ENCODE assay signal across 11 mouse cellular contexts in genomic region chr1:151087811-151088511, GRCm38 (mm10).
DNase-seq lines count a peak whose midpoint lies in the region; TF ChIP-seq lines count a peak whose summit lies in the region.
"Had no signal": no experiment of that assay in that cellular context is flagged by ENCODE, and none has a peak within 500 bp of the region (broad histone marks: within the 10 kb centered on the region; RNA-seq: fewer than 3 reads in every experiment).

No protein-coding gene starts in this region.

- no peak for TF ChIP-seq CTCF in left cerebral cortex, adult 2 months (IDR thresholded peaks at IDR 0.05)

- H3K4me3 ChIP-seq in heart, embryonic 10.5 days: no peak overlapping the region
- peak overlapping the region; percentile 21 for H3K4me3 ChIP-seq in left cerebral cortex, adult 2 months
- H3K4me3 ChIP-seq in embryonic facial prominence, embryonic 10.5 days: no peak overlapping the region

- peaks cover 16% of the 10 kb centered on the region for H3K4me1 ChIP-seq in heart, embryonic 10.5 days
- H3K4me1 ChIP-seq in embryonic facial prominence, embryonic 10.5 days: peaks cover 4% of the 10 kb centered on the region; the same call in 1 of the 2 replicates

- no peaks in the 10 kb centered on the region for H3K27me3 ChIP-seq in heart, embryonic 10.5 days (ENCODE audit: insufficient read depth, poor library complexity, severe bottlenecking)
- no peaks in the 10 kb centered on the region for H3K27me3 ChIP-seq in embryonic facial prominence, embryonic 10.5 days (replicated peaks; ENCODE audit: low read depth, poor library complexity, severe bottlenecking)

- peak; percentile 54 for DNase-seq in heart, embryonic 10.5 days (ENCODE audit: low spot score)
- DNase-seq in heart, adult 9 months (ENCODE audit: low spot score in 2 of 2): no peak
- DNase-seq in right cerebral cortex, adult 18-20 months: peak; percentile 84
- no peak for DNase-seq in right cerebral cortex, postnatal 4 days
- peak; percentile 59 to 64 for DNase-seq in left cerebral cortex, adult 2 months (ENCODE audit: extremely low spot score in 1 of 2, low spot score in 2 of 2)
- DNase-seq in cerebellum, postnatal 10 days: no peak
- DNase-seq in cerebellum, adult 9-10 months: no peak
- no peak for DNase-seq in embryonic facial prominence, embryonic 10.5 days (ENCODE audit: low spot score)
- DNase-seq: gastrocnemius, postnatal 10 days; heart, postnatal 4 days; kidney, postnatal 14 days had no signal

- no peaks in the 10 kb centered on the region for H3K9me3 ChIP-seq in heart, embryonic 10.5 days
- no peaks in the 10 kb centered on the region for H3K9me3 ChIP-seq in embryonic facial prominence, embryonic 10.5 days

- intact Hi-C loops in left cerebral cortex, adult 2 months (cut with DNase I): loop anchor here (5.0 kb wide), 1 partner anchor 39 kb away; no protein-coding TSS in a partner anchor

- WGBS in heart, embryonic 10.5 days: 79% methylated on average over 14 of the region's 14 CpGs
- 86% methylated on average over 14 of the region's 14 CpGs for WGBS in embryonic facial prominence, embryonic 10.5 days

- no peak overlapping the region; the same call in 1 of the 2 replicates for H3K27ac ChIP-seq in heart, embryonic 10.5 days
- peak overlapping the region; percentile 88 for H3K27ac ChIP-seq in left cerebral cortex, adult 2 months
- H3K27ac ChIP-seq in embryonic facial prominence, embryonic 10.5 days (replicated peaks): no peak overlapping the region

- H3K36me3 ChIP-seq in heart, embryonic 10.5 days: no peaks in the 10 kb centered on the region
- no peaks in the 10 kb centered on the region for H3K36me3 ChIP-seq in embryonic facial prominence, embryonic 10.5 days (replicated peaks)

Comparison
In these comparisons a context has a peak if more than half of its experiments do, and no peak if none do; other contexts are left out.
1. DNase-seq: peak in heart, embryonic 10.5 days (single experiment), right cerebral cortex, adult 18-20 months (single experiment) and left cerebral cortex, adult 2 months (2 of 2); none in heart, adult 9 months (0 of 2), right cerebral cortex, postnatal 4 days (single experiment), cerebellum, postnatal 10 days (0 of 2), cerebellum, adult 9-10 months (single experiment) and embryonic facial prominence, embryonic 10.5 days (single experiment).